Mouse (Mus musculus) hindbrain, embryonic 10.5 days (tissue): ENCODE data around the gene 4833439L19Rik. TPM values are rescaled to one million over a fixed set of nuclear protein-coding genes. Genes with fewer than 3 reads are reported as not detected.
"Not testable (repeated sequence)": the region's sequence is repeated elsewhere in the genome, so short reads cannot be mapped to it uniquely, and the experiment has no call there.

ENCODE experiments used
- DNase-seq: peaks from one replicate; pipeline ENCODE4 v3.0.0-alpha.2; 2017; ENCODE audit warnings: low spot score
- H3K27ac ChIP-seq: fragments of 300-500 bp; sonication (generic); 2 replicates; pipeline ENCODE4 v1.5.1; 2016; ENCODE audit warnings: mild to moderate bottlenecking, moderate library complexity
- H3K27me3 ChIP-seq: fragments of 300-500 bp; sonication (generic); 2 replicates; pipeline ENCODE4 v1.6.1; 2016; ENCODE audit warnings: mild to moderate bottlenecking; ENCODE audit not compliant: poor library complexity, insufficient read depth, severe bottlenecking
- H3K36me3 ChIP-seq: fragments of 300-500 bp; sonication (generic); 2 replicates; pipeline ENCODE4 v1.6.1; 2016; ENCODE audit warnings: mild to moderate bottlenecking, moderate library complexity
- H3K4me1 ChIP-seq: fragments of 300-500 bp; sonication (generic); replicated peaks from 2 replicates; pipeline ENCODE4 v1.6.1; 2016; ENCODE audit warnings: mild to moderate bottlenecking
- H3K4me3 ChIP-seq: fragments of 300-500 bp; sonication (generic); 2 replicates; pipeline ENCODE4 v1.5.1; 2016; ENCODE audit warnings: mild to moderate bottlenecking, moderate library complexity
- H3K9me3 ChIP-seq: fragments of 300-500 bp; sonication (generic); 2 replicates; pipeline ENCODE4 v1.6.1; 2016; ENCODE audit warnings: mild to moderate bottlenecking, moderate library complexity
- WGBS: fragments of 180-500 bp; shearing (Covaris S2); methylation state at CpG from one replicate; pipeline ENCODE4 v1.1.7; 2016; 5-methylcytosine and 5-hydroxymethylcytosine counted together
- polyA plus RNA-seq: library from polyadenylated mRNA; unstranded; fragments of >200 nt; fragmentation: Nextera tagmentation; extraction: Ambion mirVana; gene quantifications from 2 replicates; pipeline ENCODE4 v1.2.1, GENCODE M21; 2016

Gene 4833439L19Rik
- polyA plus RNA-seq = 228 and 273 TPM in 2 replicates

DNA sequence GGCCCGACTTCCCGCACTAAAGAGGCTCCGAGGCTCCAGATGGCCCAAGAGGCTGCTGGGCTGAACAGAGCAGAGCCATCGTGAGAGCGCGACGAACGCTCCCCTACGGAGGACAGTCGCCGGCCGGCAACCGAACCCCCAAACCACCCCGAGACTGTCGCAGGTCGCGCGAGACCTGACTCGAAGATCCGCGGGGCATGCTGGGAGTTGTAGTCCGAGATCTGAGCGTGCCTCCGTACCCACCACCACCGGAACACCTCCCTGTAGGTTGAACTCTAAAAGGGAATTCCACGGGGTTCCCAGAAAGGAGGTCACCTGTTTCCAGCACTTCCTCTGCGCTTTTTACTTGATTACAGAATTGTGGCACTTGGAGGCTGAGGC is at the start of gene 4833439L19Rik:
Gene 4833439L19Rik (minus strand): TSS at position 235 of the 381 bp plus-strand sequence.
- under 1% methylated on average over 27 of the region's 27 CpGs for WGBS
- peak within 1 kb of the TSS; percentile 97 for H3K27ac ChIP-seq
- H3K4me1 ChIP-seq = peaks cover 20% of the 10 kb centered on the region
- no peaks in the 10 kb centered on the region for H3K9me3 ChIP-seq
- peaks cover 37% of the 10 kb centered on the region for H3K36me3 ChIP-seq
- H3K4me3 ChIP-seq = peak within 1 kb of the TSS; percentile 97
- peak; percentile 94 for DNase-seq
- no peaks in the 10 kb centered on the region for H3K27me3 ChIP-seq

GRCm38 (mm10) chr13:54613141-54613540 is 47.9 kb upstream of the 4833439L19Rik start:
- H3K4me1 ChIP-seq = peaks cover 29% of the 10 kb centered on the region
- not testable (repeated sequence) for H3K27ac ChIP-seq, DNase-seq, H3K36me3 ChIP-seq, H3K4me3 ChIP-seq, H3K9me3 ChIP-seq
- peaks cover 31% of the 10 kb centered on the region for H3K27me3 ChIP-seq
- 89% methylated on average over 8 of the region's 8 CpGs for WGBS

DNA sequence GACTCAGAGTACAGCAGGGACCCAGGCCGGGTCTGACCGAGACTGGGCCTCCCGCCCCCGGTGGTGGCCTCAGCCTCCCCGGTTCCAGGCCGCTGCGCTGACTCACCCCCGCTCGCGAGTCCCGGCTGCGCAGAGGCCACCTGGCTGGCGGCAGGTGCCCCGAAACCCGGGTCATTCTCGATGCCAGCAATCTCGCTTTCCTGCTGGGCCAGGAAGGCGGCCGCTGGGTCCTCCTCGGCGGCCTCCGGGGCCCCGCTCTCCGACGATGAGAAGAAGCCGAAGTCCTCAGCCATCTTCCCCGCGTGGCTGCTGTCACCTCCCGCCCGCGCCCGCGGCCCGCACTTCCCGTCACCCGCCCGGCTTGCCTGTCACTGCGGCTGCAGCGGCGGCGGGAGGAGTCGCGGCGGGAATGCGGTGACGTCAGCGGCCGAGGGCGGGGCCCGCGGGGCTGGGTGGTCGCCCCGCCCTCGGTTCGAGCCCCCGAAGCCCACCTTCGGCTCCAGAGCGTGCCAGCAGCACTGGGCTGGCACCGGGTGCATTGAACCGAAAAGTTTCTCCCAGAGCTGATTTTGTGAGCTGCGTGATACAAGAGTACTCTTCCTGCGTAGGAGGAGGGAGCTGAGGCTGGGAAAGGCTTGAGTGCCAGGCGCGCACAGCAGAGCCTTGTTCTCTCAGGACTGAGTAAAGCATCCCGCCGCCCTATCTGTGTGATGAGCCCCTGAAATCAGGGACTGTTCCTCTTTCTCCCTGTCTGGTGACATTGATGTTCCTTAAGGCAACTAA is 45.9 kb upstream of the 4833439L19Rik start, which contains the start of gene Cltb:
Gene Cltb (minus strand): TSS at position 373 of the 783 bp plus-strand sequence.
- Histone ChIP-seq H3K36me3 (no peaks in the 10 kb centered on the region), H3K4me1 (peaks cover 29% of the 10 kb centered on the region), H3K4me3 (peak within 1 kb of the TSS; percentile 76), H3K9me3 (no peaks in the 10 kb centered on the region), H3K27ac (peak within 1 kb of the TSS; percentile 87), H3K27me3 (peaks cover 38% of the 10 kb centered on the region)
- WGBS = under 1% methylated on average over 66 of the region's 66 CpGs
- peak; percentile 85 for DNase-seq

DNA sequence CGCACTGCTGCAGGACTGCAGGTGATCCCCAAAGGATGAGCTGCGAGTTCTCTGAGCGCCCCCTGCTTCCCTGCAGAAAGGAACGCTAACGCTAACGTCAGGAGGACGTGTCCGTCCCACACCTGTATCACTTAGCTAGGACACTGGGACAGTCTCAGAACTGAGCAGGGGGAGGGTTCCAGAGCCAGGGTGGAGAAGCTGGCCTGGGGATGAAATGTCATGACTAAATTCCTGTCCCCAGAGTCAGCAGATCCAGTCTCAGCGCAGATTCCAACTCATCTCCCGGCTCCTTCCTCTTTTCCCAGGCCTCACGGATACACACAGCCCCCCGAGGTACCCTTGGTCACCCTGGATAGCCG is 45.4 kb upstream of the 4833439L19Rik start:
- whole genome bisulfite sequencing = 7% methylated on average over 13 of the region's 13 CpGs
- Histone ChIP-seq H3K4me1 (peaks cover 29% of the 10 kb centered on the region), H3K27ac (peak overlapping the region; percentile 87), H3K4me3 (peak overlapping the region; percentile 76), H3K27me3 (peaks cover 41% of the 10 kb centered on the region), H3K9me3 (no peaks in the 10 kb centered on the region), H3K36me3 (no peaks in the 10 kb centered on the region)
- DNase-seq = no peak

DNA sequence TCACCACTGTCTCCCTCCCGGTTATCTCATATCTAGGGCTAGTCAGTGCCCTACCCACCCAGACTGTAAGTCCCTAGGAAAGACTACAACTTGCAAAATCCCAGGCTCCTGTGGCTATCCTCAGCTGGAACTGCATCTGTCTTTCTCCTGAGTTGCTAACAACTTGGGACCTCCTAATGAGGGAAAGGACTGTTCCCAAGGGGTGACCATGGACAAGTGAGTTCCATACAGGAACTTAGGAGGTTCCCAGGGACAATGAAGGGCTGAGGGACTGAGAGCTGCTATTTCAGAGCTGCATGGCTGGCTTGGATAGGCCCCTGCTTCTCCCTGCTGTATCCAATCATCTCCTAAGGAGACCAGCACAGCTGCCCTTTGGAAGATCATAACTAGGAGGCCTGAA is 44.1 kb upstream of the 4833439L19Rik start:
- WGBS = 15% methylated on average over 1 of the region's 1 CpGs
- Histone ChIP-seq H3K4me3 (no peak overlapping the region), H3K27me3 (peaks cover 45% of the 10 kb centered on the region), H3K27ac (no peak overlapping the region), H3K4me1 (peaks cover 29% of the 10 kb centered on the region), H3K9me3 (no peaks in the 10 kb centered on the region), H3K36me3 (no peaks in the 10 kb centered on the region)
- DNase-seq = no peak

GRCm38 (mm10) chr13:54608666-54609065 is 43.4 kb upstream of the 4833439L19Rik start:
- no peaks in the 10 kb centered on the region for H3K9me3 ChIP-seq
- H3K36me3 ChIP-seq = no peaks in the 10 kb centered on the region
- H3K4me1 ChIP-seq = peaks cover 29% of the 10 kb centered on the region
- H3K4me3 ChIP-seq = peak overlapping the region; percentile 11; the same call in 1 of the 2 replicates
- DNase-seq = no peak
- H3K27me3 ChIP-seq = peaks cover 45% of the 10 kb centered on the region
- WGBS = 12% methylated on average over 8 of the region's 8 CpGs
- no peak overlapping the region for H3K27ac ChIP-seq

DNA sequence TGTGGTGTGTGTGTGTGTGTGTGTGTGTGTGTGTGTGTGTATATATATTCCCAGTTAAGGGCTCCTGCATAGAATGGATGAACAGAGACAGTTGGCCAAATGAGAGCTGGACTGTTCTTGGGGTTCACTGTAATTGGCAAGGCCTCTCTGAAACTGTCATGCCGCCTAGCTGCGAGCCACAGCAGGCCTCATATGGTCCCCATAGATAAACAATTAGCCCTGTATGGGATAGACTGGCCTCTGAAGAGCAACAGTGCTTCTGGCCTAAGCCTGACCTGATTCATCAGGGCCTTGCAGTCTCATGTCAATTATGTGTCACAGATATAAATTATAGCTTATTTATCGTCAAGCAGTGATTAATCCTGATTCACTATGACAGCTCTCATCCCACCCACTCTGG is 42.8 kb upstream of the 4833439L19Rik start:
- WGBS = 68% methylated on average over 3 of the region's 3 CpGs
- Histone ChIP-seq H3K4me3 (no peak overlapping the region), H3K27me3 (peaks cover 45% of the 10 kb centered on the region), H3K4me1 (peaks cover 29% of the 10 kb centered on the region), H3K9me3 (no peaks in the 10 kb centered on the region), H3K27ac (no peak overlapping the region), H3K36me3 (no peaks in the 10 kb centered on the region)
- DNase-seq = no peak

GRCm38 (mm10) chr13:54607204-54607603 is 42.0 kb upstream of the 4833439L19Rik start:
- peaks cover 29% of the 10 kb centered on the region for H3K4me1 ChIP-seq
- no peak overlapping the region for H3K4me3 ChIP-seq
- peaks cover 45% of the 10 kb centered on the region for H3K27me3 ChIP-seq
- DNase-seq = no peak
- no peaks in the 10 kb centered on the region for H3K36me3 ChIP-seq
- H3K27ac ChIP-seq = no peak overlapping the region
- H3K9me3 ChIP-seq = no peaks in the 10 kb centered on the region
- WGBS = 79% methylated on average over 5 of the region's 5 CpGs

DNA sequence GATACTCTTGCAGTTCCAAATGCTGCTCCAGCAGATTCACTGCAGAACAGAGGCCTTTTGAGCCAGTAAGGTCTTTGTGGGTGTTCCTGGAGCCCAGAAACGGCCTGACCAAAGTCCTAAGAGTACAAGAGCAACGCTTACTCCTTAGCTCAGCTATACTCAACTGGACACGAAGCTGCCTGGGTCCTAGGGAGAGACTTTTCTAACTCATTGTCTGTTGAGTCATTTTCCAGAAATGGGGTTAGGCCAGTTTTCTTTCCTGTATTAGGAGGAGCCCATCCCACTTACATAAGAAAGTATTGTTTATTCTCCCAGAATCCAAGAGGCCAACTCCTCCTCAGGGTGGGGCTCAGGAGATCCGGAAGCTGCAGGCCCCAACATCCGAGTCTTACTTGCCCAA is 40.2 kb upstream of the 4833439L19Rik start:
- WGBS = 83% methylated on average over 5 of the region's 5 CpGs
- peaks cover 35% of the 10 kb centered on the region for H3K27me3 ChIP-seq
- DNase-seq = no peak
- no peaks in the 10 kb centered on the region for H3K36me3 ChIP-seq
- H3K27ac ChIP-seq = no peak overlapping the region
- H3K4me3 ChIP-seq = no peak overlapping the region
- H3K9me3 ChIP-seq = no peaks in the 10 kb centered on the region
- H3K4me1 ChIP-seq = peaks cover 16% of the 10 kb centered on the region

GRCm38 (mm10) chr13:54604221-54604620 is 39.0 kb upstream of the 4833439L19Rik start:
- H3K36me3 ChIP-seq = peaks cover 8% of the 10 kb centered on the region
- peaks cover 23% of the 10 kb centered on the region for H3K27me3 ChIP-seq
- 64% methylated on average over 4 of the region's 4 CpGs for WGBS
- H3K27ac ChIP-seq = no peak overlapping the region
- H3K9me3 ChIP-seq = no peaks in the 10 kb centered on the region
- H3K4me1 ChIP-seq = peaks cover 10% of the 10 kb centered on the region
- H3K4me3 ChIP-seq = no peak overlapping the region
- DNase-seq = no peak

DNA sequence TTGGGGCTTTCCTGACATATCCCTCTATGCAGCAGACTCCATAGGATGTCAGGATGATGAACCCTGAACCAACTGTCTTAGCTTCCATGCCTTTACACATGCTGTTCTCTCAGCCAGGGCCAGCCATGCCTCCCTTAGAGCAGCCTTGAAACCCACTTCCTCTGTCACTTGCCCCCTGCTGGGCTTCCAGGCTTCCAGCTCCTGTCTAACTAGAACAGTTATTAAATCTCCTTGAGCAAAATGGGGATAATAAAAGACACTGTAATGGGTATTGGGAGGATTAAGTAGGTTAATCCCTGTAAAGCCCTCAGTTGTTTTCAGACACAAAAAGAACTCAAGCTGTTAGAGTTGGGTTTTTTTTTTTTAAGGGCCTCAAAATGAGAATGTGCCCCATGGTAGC is 38.3 kb upstream of the 4833439L19Rik start:
- Histone ChIP-seq H3K27me3 (peaks cover 15% of the 10 kb centered on the region), H3K9me3 (no peaks in the 10 kb centered on the region), H3K4me3 (no peak overlapping the region), H3K27ac (no peak overlapping the region), H3K4me1 (peaks cover 3% of the 10 kb centered on the region), H3K36me3 (peaks cover 15% of the 10 kb centered on the region)
- DNase-seq = no peak

- no peaks in the 10 kb centered on the region for H3K9me3 ChIP-seq
- 63% methylated on average over 3 of the region's 3 CpGs for WGBS
- DNase-seq = no peak
- H3K36me3 ChIP-seq = peaks cover 23% of the 10 kb centered on the region
- H3K27me3 ChIP-seq = peaks cover 10% of the 10 kb centered on the region; the same call in 1 of the 2 replicates
- H3K27ac ChIP-seq = no peak overlapping the region
- H3K4me1 ChIP-seq = no peaks in the 10 kb centered on the region
- no peak overlapping the region for H3K4me3 ChIP-seq
Observed at GRCm38 (mm10) chr13:54602639-54603111, 37.4 kb upstream of the 4833439L19Rik start.

- Histone ChIP-seq H3K4me3 (no peak overlapping the region), H3K4me1 (peaks cover 6% of the 10 kb centered on the region; the same call in 1 of the 2 replicates), H3K27ac (no peak overlapping the region), H3K9me3 (no peaks in the 10 kb centered on the region), H3K27me3 (no peaks in the 10 kb centered on the region), H3K36me3 (peaks cover 32% of the 10 kb centered on the region)
- no peak for DNase-seq
- WGBS = 84% methylated on average over 12 of the region's 12 CpGs
Observed at GRCm38 (mm10) chr13:54598622-54599143, 33.4 kb upstream of the 4833439L19Rik start.
